Mouse (Mus musculus) liver, embryonic 14.5 days (tissue): ENCODE measurements at regions not wholly inside any gene's neighbourhood (a gene's known extent, or its start where the extent isn't known, plus 50 kb on each side); places are given as distances from the start of the nearest gene placed in this dataset.

Source experiments
- CTCF ChIP-seq: IDR thresholded peaks from 2 replicates; pipeline ENCODE4 v1.5.1; 2016; ENCODE audit warnings: antibody characterized with exemption, low read depth, control low read depth
- EP300 ChIP-seq: IDR thresholded peaks from 2 replicates; pipeline ENCODE4 v1.6.1; 2016; ENCODE audit warnings: antibody characterized with exemption, low read depth

DNA sequence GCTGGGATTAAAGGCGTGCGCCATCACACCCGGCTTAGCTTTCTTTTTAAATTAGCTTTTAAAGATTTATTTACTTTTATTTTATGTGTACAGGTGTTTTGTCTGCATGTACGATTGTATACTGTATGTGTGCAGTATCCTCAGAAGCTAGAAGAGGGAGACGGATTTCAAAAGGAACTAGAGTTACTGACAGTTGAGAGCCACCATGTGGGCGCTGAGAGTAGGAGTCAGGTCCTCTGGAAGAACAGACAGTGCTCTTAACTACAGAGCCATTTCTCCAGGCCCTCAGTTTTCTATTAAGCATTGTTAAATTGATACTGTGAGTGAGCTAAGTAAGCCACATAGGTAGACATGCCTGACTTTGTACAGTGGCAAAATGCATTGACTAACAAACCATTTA is 177.9 kb downstream of the Fam43a start:
- TF ChIP-seq CTCF (no peak), EP300 (no peak)
